Mouse (Mus musculus) ES-E14 (cell line): ENCODE measurements around the gene Magi2.

Experiments
- CHD2 ChIP-seq: IDR thresholded peaks from 2 replicates; pipeline ENCODE4 v1.6.1; 2014; ENCODE audit warnings: mild to moderate bottlenecking, low read depth, low read length, inconsistent platforms
- HCFC1 ChIP-seq: IDR thresholded peaks from 2 replicates; pipeline ENCODE4 v1.6.1; 2012; ENCODE audit warnings: low read length, inconsistent platforms, borderline replicate concordance; ENCODE audit not compliant: insufficient read depth
- MAFK ChIP-seq: IDR thresholded peaks from 2 replicates; pipeline ENCODE4 v1.6.1; 2014; ENCODE audit warnings: mild to moderate bottlenecking, low read depth, low read length, inconsistent platforms; ENCODE audit not compliant: insufficient read depth
- ZC3H11A ChIP-seq: IDR thresholded peaks from 2 replicates; pipeline ENCODE4 v1.6.1; 2012; ENCODE audit warnings: low read depth, mild to moderate bottlenecking, inconsistent platforms, low read length, borderline replicate concordance
- ZNF384 ChIP-seq: IDR thresholded peaks from 2 replicates; pipeline ENCODE4 v1.6.1; 2012; ENCODE audit warnings: low read depth, low read length, inconsistent platforms

GRCm38 (mm10) chr5:20692230-20692629, 1465.4 kb downstream of the Magi2 start:
- TF ChIP-seq ZC3H11A (no peak), CHD2 (no peak), MAFK (no peak), HCFC1 (no peak), ZNF384 (no peak)
